Mouse (Mus musculus): ENCODE measurements around the gene Crtac1.

Crtac1 gene

DNA sequence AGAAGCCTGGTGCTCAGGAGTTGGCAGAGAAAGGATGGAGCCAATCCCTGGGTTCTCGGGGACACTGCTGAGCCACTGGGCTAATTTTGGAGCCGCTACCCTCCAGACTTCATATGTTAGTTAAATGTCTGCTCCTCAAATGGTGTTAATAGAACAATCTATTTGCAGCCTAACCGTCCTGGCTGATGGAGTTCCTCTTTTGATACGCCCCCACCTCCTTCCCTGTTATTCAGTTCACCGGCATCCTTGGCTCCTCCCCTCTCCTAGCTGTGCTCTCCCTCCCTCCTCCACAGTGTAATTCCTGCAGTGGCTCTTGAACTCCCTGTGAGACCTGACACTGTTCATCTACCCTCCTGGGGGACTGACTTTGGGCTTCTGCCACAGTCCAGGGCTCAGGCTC lies 185.0 kb downstream of the Crtac1 start:
- no peak for DNase-seq (ENCODE audit: inconsistent age in 2 of 2, low spot score in 1 of 2)

DNA sequence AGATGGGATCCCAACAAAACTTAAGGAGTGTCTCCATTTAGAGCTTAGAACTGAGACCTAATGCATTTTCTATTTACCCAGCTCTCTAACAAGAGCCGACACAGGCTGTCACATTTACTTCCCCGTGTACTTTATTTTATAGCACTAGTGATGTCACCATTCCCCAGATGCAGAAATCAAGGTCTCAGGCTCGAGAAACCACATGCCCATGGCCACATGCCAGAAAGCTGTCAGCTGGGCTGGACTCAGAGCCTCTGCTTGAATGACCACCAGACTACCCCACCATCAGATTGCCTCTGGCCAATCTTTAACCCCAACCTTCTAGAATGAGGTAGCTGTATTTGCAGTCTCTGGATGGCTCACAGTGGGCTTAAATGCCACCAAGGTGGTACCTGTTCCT lies 188.2 kb downstream of the Crtac1 start:
- DNase-seq (ENCODE audit: inconsistent age in 2 of 2, low spot score in 1 of 2) = peak; percentile 29 to 40

DNA sequence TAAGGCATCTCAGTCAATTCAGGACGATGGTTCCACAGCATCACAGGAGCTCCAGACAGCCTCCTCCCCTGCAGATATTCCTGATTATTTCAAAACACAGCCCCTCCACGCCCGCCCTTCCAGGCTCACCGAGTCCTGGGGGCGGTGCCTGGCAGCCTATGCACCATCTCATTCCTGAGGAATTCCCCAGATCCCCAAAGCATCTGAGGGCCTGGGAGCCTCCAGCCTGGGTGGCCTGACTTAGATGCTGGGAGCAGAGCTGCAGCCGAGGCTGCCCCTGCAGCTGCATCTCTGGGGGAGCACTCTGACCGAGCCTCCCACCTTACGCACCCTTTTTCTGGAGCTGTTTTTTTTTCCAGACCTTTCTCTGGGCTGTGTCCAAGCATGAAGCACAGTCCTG lies 190.7 kb downstream of the Crtac1 start:
- no peak for DNase-seq (ENCODE audit: inconsistent age in 2 of 2, low spot score in 1 of 2)

DNA sequence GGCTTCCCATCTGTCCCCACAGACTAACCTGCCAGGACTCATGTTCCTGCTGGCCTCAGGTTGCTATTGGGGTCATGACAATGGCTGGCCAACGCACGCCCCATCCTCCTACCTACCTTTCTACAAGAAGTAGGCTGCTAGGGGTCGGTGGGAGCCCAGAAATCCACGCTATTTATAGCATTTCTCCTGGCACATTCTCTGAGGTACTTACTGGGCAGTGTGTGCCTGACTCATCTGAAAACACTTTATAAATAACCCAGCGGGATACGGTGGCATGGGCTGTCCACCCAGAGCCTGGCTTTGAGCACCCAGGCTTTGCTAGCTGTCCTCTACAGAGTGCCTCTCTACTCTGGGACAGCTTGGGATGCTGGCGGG lies 193.3 kb downstream of the Crtac1 start:
- DNase-seq (ENCODE audit: inconsistent age in 2 of 2, low spot score in 1 of 2) = no peak

DNA sequence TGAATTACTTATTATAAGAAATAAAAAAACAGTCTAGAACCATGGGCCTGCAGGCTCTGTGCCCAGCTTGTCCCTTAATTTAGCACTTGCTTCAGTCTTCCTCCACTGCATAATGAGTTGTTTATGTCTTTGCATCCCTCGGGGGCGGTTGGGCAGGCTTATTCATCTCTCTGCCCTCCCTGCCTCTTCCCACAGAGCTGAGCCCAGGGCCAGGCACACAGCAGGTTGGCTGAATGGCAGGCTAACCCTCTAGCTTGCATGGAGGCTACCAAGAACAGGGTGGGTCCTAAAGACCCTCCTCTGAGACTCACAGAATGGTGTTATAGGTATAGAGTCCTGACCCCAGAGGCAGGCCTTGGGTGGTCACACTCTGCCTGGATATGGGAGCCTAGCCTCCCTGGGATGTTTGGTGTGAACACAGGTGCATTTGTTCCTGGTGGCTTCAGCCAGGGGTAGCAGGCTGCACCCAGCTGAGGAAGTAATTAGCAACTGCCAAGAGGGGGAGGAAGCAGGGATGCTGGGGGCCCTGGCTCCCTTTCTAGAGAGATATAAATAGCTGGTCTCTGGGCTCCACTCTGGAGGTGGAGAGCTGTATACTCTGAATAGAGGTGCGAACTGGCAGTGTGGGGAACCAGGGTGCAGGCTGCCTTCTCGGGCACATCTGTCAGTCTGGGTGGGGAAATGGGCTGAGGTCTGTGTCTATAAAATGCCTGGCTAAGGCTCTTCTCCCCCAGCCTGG lies 193.8 kb downstream of the Crtac1 start:
- no peak for DNase-seq (ENCODE audit: inconsistent age in 2 of 2, low spot score in 1 of 2)

All from adrenal gland, adult (tissue).